Mouse (Mus musculus) heart, embryonic 12.5 days (tissue): ENCODE results near the gene Dnajc12. TPM values are rescaled to one million over a fixed set of nuclear protein-coding genes. Genes with fewer than 3 reads are reported as not detected.
A peak's percentile ranks its signal among the peaks of the same experiment; 100 is the strongest.
"Not testable (repeated sequence)": the region's sequence is repeated elsewhere in the genome, so short reads cannot be mapped to it uniquely, and the experiment has no call there.

ENCODE experiments used
- ATAC-seq: fragments of 200-750 bp; cut with Nextera tagmentation; 2 replicates; pipeline ENCODE4 v1.8.0; 2017; ENCODE audit warnings: moderate TSS enrichment, moderate library complexity; ENCODE audit not compliant: insufficient number of reproducible peaks, low FRiP score
- H3K27ac ChIP-seq: fragments of 300-500 bp; sonication (generic); 2 replicates; pipeline ENCODE4 v1.5.1; 2016; ENCODE audit warnings: mild to moderate bottlenecking, moderate library complexity; ENCODE audit not compliant: poor library complexity, severe bottlenecking
- H3K27me3 ChIP-seq: fragments of 300-500 bp; sonication (generic); replicated peaks from 2 replicates; pipeline ENCODE4 v1.6.1; 2016; ENCODE audit warnings: mild to moderate bottlenecking, moderate library complexity
- H3K36me3 ChIP-seq: fragments of 300-500 bp; sonication (generic); 2 replicates; pipeline ENCODE4 v1.6.1; 2016; ENCODE audit warnings: mild to moderate bottlenecking, moderate library complexity
- H3K4me1 ChIP-seq: fragments of 300-500 bp; sonication (generic); replicated peaks from 2 replicates; pipeline ENCODE4 v1.6.1; 2016; ENCODE audit warnings: mild to moderate bottlenecking
- H3K4me2 ChIP-seq: fragments of 300-500 bp; sonication (generic); 2 replicates; pipeline ENCODE4 v1.6.1; 2016; ENCODE audit warnings: mild to moderate bottlenecking, moderate library complexity
- H3K4me3 ChIP-seq: fragments of 300-500 bp; sonication (generic); 2 replicates; pipeline ENCODE4 v1.5.1; 2016; ENCODE audit warnings: mild to moderate bottlenecking
- H3K9ac ChIP-seq: fragments of 300-500 bp; sonication (generic); 2 replicates; pipeline ENCODE4 v1.6.1; 2016; ENCODE audit warnings: mild to moderate bottlenecking, moderate library complexity
- H3K9me3 ChIP-seq: fragments of 300-500 bp; sonication (generic); replicated peaks from 2 replicates; pipeline ENCODE4 v1.6.1; 2016; ENCODE audit warnings: mild to moderate bottlenecking, moderate library complexity
- WGBS: fragments of 180-500 bp; shearing (Covaris S2); methylation state at CpG from one replicate; pipeline ENCODE4 v1.1.7; 2016; 5-methylcytosine and 5-hydroxymethylcytosine counted together
- polyA plus RNA-seq: library from polyadenylated mRNA; unstranded; fragments of >200 nt; fragmentation: Nextera tagmentation; extraction: Ambion mirVana; gene quantifications from 2 replicates; pipeline ENCODE4 v1.2.1, GENCODE M21; 2016

The Dnajc12 gene
- polyA plus RNA-seq, 1 experiment from 2014 or later = 8.2 TPM

DNA sequence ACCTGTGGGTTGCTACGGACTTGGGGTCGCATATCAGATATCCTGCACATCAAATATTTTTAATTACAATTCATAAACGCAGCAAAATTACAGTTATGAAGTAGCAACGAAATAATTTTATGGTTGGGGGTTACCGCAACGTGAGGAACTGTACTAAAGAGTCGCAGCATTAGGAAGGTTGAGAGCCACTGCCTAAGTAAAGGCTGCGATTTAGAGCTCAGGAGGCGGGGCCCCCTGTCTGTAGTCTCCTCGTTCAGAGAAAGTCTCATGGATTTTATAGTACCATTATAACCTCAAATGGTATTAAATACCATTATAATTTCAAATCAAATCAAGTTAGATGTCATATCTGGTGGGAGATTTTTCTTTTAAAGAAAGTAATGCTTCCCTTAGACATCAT, 4.7 kb downstream of the Dnajc12 start:
- H3K27ac ChIP-seq = peak overlapping the region; percentile 68; the same call in 1 of the 2 replicates
- H3K4me1 ChIP-seq = no peaks in the 10 kb centered on the region
- no peaks in the 10 kb centered on the region for H3K36me3 ChIP-seq
- no peaks in the 10 kb centered on the region for H3K9me3 ChIP-seq
- 3% methylated on average over 10 of the region's 10 CpGs for WGBS
- ATAC-seq = no peak
- peak overlapping the region; percentile 72 for H3K4me2 ChIP-seq
- H3K27me3 ChIP-seq = no peaks in the 10 kb centered on the region
- peak overlapping the region; percentile 63 for H3K4me3 ChIP-seq
- H3K9ac ChIP-seq = peak overlapping the region; percentile 74

DNA sequence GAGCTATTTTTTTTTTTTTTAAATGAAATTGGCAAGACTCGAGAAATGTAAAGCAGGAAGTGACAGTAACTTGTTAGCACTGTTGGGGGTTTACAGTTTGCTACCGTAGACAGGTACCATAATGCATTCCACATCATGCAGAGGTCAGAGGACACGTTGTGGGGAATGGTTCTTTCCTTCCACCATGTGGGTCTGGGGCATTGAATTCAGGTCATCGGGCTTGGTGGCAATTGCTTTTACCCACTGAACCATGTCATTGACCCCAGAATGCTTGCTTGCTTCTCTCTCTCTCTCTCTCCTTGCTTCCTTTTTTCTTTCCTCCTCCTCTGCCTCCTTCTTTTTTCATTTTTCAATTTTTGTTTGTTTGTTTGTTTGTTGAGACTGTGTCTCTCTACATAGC, 6.7 kb downstream of the Dnajc12 start:
- H3K36me3 ChIP-seq = no peaks in the 10 kb centered on the region
- H3K4me1 ChIP-seq = no peaks in the 10 kb centered on the region
- no peak overlapping the region for H3K4me2 ChIP-seq
- no peaks in the 10 kb centered on the region for H3K27me3 ChIP-seq
- H3K27ac ChIP-seq = no peak overlapping the region
- H3K4me3 ChIP-seq = no peak overlapping the region
- no peak for ATAC-seq
- 74% methylated on average over 4 of the region's 4 CpGs for WGBS
- H3K9ac ChIP-seq = no peak overlapping the region
- no peaks in the 10 kb centered on the region for H3K9me3 ChIP-seq

DNA sequence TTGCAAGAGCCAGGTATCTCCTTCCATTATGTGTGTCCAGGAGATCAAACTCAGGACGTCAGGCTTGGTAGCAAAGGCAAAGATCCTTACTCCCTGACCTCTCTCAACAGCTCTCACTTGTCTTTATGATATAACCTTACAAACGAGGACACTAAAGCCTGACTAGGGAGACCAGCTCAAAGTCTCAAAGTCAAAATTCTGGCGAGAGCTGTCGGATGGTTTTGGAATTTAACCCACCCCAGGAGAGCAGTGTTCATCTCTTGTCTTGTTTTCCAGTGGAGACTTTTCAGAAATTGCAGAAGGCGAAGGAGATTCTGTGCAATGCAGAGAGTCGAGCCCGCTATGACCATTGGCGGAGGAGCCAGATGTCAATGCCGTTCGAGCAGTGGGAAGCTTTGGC, 14.7 kb downstream of the Dnajc12 start:
- no peak for ATAC-seq
- H3K9me3 ChIP-seq = no peaks in the 10 kb centered on the region
- H3K4me1 ChIP-seq = no peaks in the 10 kb centered on the region
- no peak overlapping the region for H3K9ac ChIP-seq
- H3K27me3 ChIP-seq = no peaks in the 10 kb centered on the region
- no peaks in the 10 kb centered on the region for H3K36me3 ChIP-seq
- H3K27ac ChIP-seq = no peak overlapping the region
- H3K4me2 ChIP-seq = no peak overlapping the region
- WGBS = 85% methylated on average over 10 of the region's 10 CpGs
- no peak overlapping the region for H3K4me3 ChIP-seq

DNA sequence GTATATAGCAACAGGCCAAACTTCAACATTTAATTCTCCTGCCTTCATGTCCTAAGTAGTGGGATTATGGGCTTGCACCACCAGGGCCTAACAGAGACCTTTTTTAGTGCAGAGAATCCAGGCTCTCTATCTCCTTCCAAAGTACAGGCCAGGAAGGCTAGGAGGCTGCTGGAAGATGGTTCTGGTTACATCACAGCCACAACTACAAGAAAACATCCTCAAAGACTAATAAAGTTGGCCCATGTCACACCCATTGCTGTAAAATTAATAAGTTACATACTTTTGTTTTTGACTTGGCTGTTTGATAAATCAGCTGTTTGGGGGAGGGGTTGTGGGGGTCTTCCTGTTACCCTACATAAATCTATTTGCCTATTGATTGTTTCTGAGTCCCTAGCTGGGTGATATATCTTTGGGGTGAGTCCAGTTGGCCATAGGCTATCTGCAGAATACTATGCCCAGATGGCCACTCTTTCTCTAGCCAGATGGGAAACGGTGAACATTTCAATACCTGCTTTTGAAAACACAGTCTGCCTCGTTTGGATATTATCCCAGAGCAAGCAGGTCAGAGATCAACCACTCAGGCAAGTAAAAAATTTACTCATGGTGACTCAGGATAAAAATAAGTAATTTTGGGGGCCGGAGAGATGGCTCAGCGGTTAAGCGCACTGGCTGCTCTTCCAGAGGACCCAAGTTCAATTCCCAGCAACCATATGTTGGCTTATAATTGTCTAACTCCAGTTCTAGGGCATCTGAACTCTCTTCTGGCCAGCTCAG, 20.7 kb downstream of the Dnajc12 start:
- Histone ChIP-seq H3K9ac (no peak overlapping the region), H3K9me3 (no peaks in the 10 kb centered on the region), H3K27me3 (no peaks in the 10 kb centered on the region), H3K27ac (no peak overlapping the region), H3K36me3 (no peaks in the 10 kb centered on the region), H3K4me2 (no peak overlapping the region), H3K4me3 (no peak overlapping the region), H3K4me1 (no peaks in the 10 kb centered on the region)
- 87% methylated on average over 5 of the region's 5 CpGs for WGBS
- no peak for ATAC-seq

DNA sequence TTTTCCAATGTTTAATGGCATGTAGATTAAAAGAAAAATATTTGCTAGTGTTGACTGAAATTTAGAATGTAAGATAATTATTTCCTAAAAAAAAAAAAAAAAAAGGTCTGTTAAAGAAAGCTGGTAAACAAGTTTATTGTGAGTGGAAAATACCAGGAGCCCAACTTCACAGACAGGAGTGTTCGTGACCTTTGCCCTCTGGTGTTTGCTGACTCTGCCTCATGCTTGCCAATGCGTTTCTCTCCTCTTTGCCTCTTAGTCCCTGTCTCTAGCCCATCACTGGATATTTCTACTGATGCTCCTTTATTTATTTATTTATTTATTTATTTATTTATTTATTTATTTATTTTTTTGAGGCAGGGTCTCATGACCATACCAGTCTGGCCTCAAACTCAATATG, 21.4 kb downstream of the Dnajc12 start:
- WGBS = 85% methylated on average over 2 of the region's 2 CpGs
- H3K27ac ChIP-seq = no peak overlapping the region
- no peak overlapping the region for H3K4me3 ChIP-seq
- no peaks in the 10 kb centered on the region for H3K4me1 ChIP-seq
- ATAC-seq = no peak
- no peaks in the 10 kb centered on the region for H3K9me3 ChIP-seq
- no peak overlapping the region for H3K4me2 ChIP-seq
- no peaks in the 10 kb centered on the region for H3K27me3 ChIP-seq
- no peak overlapping the region for H3K9ac ChIP-seq
- no peaks in the 10 kb centered on the region for H3K36me3 ChIP-seq

DNA sequence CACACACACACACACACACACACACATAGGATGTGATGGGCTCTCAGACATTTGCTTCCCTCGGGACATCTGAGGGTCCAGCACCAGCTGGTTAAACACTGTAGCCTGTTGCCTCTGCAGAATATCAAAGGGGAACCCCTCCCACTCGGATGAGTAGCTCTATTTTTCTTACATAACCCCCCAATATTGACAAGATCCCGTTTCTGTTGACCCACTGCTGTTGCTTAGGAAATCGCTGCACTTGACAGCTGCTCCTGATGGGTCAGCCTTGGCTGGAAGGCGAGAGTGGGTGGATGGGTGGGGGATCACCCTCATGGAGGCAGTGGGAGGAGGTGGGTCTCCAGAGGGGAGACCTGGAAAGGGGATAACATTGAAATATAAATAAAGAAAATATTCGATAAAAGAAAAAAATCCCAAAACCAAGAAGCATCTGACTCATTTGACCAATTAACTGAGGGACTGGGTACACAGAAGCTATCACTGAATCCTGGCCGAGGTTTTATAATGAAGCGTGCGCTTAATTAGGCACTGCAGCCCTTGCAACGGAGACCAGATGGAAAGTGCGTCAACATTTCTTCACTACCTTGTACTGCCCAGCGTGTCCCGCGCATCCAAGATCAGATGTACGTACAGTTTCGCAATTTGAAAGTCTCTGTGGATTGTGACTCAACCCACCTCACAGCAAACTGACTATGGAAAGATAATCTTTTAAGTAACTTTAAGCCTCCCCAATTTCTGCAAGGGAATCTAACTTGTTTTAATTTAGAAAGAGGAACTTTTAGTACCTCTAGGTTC, 28.1 kb downstream of the Dnajc12 start:
- no peak for ATAC-seq
- Histone ChIP-seq H3K27me3 (no peaks in the 10 kb centered on the region), H3K4me3 (no peak overlapping the region), H3K36me3 (no peaks in the 10 kb centered on the region), H3K9ac (no peak overlapping the region), H3K27ac (no peak overlapping the region), H3K4me1 (no peaks in the 10 kb centered on the region), H3K9me3 (no peaks in the 10 kb centered on the region), H3K4me2 (no peak overlapping the region)
- WGBS = 68% methylated on average over 16 of the region's 16 CpGs

DNA sequence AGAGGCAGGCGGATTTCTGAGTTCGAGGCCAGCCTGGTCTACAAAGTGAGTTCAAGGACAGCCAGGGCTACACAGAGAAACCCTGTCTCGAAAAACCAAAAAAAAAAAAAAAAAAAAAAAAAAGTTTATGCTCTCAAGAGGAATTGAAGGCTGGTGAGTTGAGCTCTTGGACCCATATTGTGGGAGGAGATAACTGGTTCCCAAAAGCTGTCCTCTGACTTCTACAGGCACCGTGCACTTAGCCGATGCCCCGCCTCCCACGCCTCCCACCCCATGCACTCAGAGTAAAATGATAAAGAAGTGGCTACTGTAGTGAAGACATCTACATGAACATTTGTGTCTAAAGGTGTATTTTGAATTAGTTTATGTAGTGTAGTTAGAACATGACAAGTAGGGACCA, 29.4 kb downstream of the Dnajc12 start:
- not testable (repeated sequence) for ATAC-seq
- 81% methylated on average over 6 of the region's 7 CpGs for WGBS

DNA sequence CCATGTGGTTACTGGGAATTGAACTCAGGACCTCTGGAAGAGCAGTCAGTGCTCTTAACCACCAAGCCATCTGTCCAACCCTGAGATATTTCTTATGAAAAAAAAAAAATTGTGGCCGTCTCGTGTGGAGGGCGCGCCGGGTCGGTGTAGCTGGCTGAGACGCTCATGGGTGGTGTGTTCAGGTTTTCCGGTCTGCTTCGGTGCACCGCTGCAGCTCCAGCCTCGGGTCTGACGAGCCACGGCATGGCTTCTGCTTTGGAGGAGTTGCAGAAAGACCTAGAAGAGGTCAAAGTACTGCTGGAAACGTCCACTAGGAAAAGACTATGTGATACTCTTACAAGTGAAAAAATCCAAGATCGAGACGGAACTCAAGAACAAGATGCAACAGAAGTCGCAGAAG, 30.5 kb downstream of the Dnajc12 start:
- 86% methylated on average over 17 of the region's 17 CpGs for WGBS
- H3K27ac ChIP-seq = no peak overlapping the region
- no peak overlapping the region for H3K9ac ChIP-seq
- no peaks in the 10 kb centered on the region for H3K9me3 ChIP-seq
- no peak overlapping the region for H3K4me3 ChIP-seq
- ATAC-seq = no peak
- no peaks in the 10 kb centered on the region for H3K27me3 ChIP-seq
- H3K4me1 ChIP-seq = no peaks in the 10 kb centered on the region
- no peaks in the 10 kb centered on the region for H3K36me3 ChIP-seq
- no peak overlapping the region for H3K4me2 ChIP-seq

More for the DNA sequence above, 29.4 kb downstream of the Dnajc12 start:
- H3K27ac ChIP-seq, H3K9me3 ChIP-seq, H3K9ac ChIP-seq, H3K4me2 ChIP-seq, H3K36me3 ChIP-seq, H3K27me3 ChIP-seq, H3K4me1 ChIP-seq, H3K4me3 ChIP-seq: not testable (repeated sequence)

DNA sequence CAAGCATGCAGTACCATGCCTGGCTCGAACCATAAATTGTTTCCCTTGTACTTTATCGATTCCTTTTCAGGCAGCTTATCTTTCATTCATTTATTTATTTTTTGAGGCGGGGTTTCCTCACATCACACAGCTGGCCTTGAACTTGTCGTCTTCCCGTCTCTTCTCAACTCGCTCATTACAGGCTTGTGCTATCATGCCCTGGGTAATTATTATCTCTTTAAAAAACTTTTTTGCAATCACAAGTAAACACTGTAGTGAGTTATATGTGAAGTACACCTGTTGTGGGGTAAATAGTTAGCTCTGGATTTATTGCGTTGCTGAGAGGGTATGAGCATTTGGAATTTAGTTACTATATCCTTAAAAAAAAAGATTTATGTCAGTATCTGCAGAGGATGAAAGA, 33.0 kb downstream of the Dnajc12 start:
- no peaks in the 10 kb centered on the region for H3K27me3 ChIP-seq
- 64% methylated on average over 7 of the region's 7 CpGs for WGBS
- no peak overlapping the region for H3K27ac ChIP-seq
- ATAC-seq = no peak
- H3K9ac ChIP-seq = no peak overlapping the region
- H3K4me1 ChIP-seq = no peaks in the 10 kb centered on the region
- H3K9me3 ChIP-seq = no peaks in the 10 kb centered on the region
- H3K4me2 ChIP-seq = no peak overlapping the region
- H3K36me3 ChIP-seq = no peaks in the 10 kb centered on the region
- no peak overlapping the region for H3K4me3 ChIP-seq

DNA sequence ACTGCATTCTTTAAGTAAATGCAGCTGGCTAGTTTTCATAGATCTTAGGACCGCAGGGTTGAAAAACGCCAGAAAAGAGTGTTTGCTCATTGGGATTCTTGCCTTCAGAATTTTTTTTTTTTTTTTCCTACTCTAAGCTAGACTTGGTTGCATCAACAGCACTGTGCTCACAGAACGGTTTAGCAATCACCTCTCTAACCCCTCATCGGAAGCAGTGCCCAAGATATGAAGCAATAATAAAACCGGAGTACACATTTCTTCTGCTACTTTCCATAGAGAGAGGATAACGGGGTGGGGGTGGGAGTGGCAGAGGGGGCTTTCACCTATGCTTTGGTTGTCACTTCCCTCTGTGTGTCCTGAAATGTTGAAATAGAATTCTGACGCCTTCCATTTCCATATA, 33.6 kb downstream of the Dnajc12 start:
- Histone ChIP-seq H3K36me3 (no peaks in the 10 kb centered on the region), H3K27me3 (no peaks in the 10 kb centered on the region), H3K4me2 (peak overlapping the region; percentile 43), H3K4me3 (peak overlapping the region; percentile 10; the same call in 1 of the 2 replicates), H3K4me1 (no peaks in the 10 kb centered on the region), H3K9me3 (no peaks in the 10 kb centered on the region), H3K27ac (no peak overlapping the region), H3K9ac (no peak overlapping the region)
- WGBS = 57% methylated on average over 7 of the region's 7 CpGs
- no peak for ATAC-seq

DNA sequence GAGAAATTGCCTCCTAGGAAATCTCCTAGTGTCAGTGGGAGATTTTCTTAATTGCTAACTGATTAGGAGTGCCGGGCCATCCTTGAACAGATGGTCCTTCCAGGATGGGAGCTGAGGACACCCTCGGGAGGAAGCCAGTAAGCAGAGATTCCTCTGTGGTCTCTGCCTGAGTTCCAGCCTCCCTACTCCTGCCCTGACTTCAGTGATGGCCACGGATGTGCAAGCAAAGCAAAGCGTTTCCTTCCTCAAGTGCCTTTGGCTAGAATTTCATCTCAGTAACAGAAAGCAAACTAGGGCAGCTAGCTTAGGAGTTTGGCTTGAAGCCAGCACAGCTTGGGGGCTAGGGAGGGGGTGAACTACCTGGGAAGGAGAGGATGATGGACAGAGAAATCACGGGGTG, 34.8 kb downstream of the Dnajc12 start:
- Histone ChIP-seq H3K4me2 (no peak overlapping the region), H3K27me3 (no peaks in the 10 kb centered on the region), H3K36me3 (no peaks in the 10 kb centered on the region), H3K4me1 (no peaks in the 10 kb centered on the region), H3K9me3 (no peaks in the 10 kb centered on the region), H3K27ac (no peak overlapping the region), H3K9ac (no peak overlapping the region), H3K4me3 (no peak overlapping the region)
- WGBS = 44% methylated on average over 5 of the region's 5 CpGs
- no peak for ATAC-seq
